Comparison of ENCODE assay signal across 8 mouse cellular contexts in genomic region chr17:83322621-83323335, GRCm38 (mm10). TPM values are rescaled to one million over a fixed set of nuclear protein-coding genes. Genes with fewer than 3 reads are reported as not detected.
DNase-seq lines count a peak whose midpoint lies in the region; ATAC-seq and TF ChIP-seq lines count a peak whose summit lies in the region.

No protein-coding gene starts in this region.

- peak; percentile 81 for DNase-seq in adrenal gland, adult 2 months
- peak; percentile 21 to 26 for DNase-seq in cerebellum, postnatal 4 days (ENCODE audit: low spot score in 2 of 2)
- peak; percentile 32 for DNase-seq in gastrocnemius, postnatal 25 days
- DNase-seq in hindbrain, postnatal 0 days (ENCODE audit: low spot score): peak; percentile 45
- DNase-seq in left cerebral cortex, postnatal 25 days (ENCODE audit: low spot score in 2 of 2): peak; percentile 6 to 47
- peak; percentile 9 to 12 for DNase-seq in right cerebral cortex, postnatal 36 days (ENCODE audit: low spot score in 2 of 2)
- DNase-seq in spleen, adult 12 weeks (ENCODE audit: low spot score): no peak

- intact Hi-C loops in left cerebral cortex, postnatal 25 days (cut with DNase I): no loop called here

- H3K4me3 ChIP-seq in hindbrain, postnatal 0 days (ENCODE audit: low read length): peak overlapping the region; percentile 27

- peak overlapping the region; percentile 45; the same call in 1 of the 2 replicates for H3K27ac ChIP-seq in hindbrain, postnatal 0 days

- H3K27me3 ChIP-seq in hindbrain, postnatal 0 days (ENCODE audit: insufficient read depth, low read length): no peaks in the 10 kb centered on the region

- no peaks in the 10 kb centered on the region for H3K9me3 ChIP-seq in hindbrain, postnatal 0 days (ENCODE audit: low read length)

- 7% methylated on average over 25 of the region's 25 CpGs for WGBS in hindbrain, postnatal 0 days

- peak; percentile 63 for ATAC-seq in hindbrain, postnatal 0 days
- ATAC-seq in megakaryocyte progenitor cell, adult 5-6 weeks (replicated peaks; ENCODE audit: poor library complexity): 0 out of 2 replicates have a peak, but pooled peaks have one; percentile 6

- H3K9ac ChIP-seq in hindbrain, postnatal 0 days (replicated peaks; ENCODE audit: low read length): peak overlapping the region; percentile 28

- peak overlapping the region; percentile 56 for H3K4me2 ChIP-seq in hindbrain, postnatal 0 days (ENCODE audit: low read depth, low read length)

- H3K4me1 ChIP-seq in hindbrain, postnatal 0 days (ENCODE audit: insufficient read depth, low read length): peaks cover 9% of the 10 kb centered on the region; the same call in 1 of the 2 replicates

- H3K36me3 ChIP-seq in hindbrain, postnatal 0 days (ENCODE audit: insufficient read depth, low read length): no peaks in the 10 kb centered on the region

- no peak for TF ChIP-seq CTCF in hindbrain, postnatal 0 days (IDR thresholded peaks at IDR 0.05; ENCODE audit: low read depth)

RNA-seq across cellular contexts. Expression of gene Eml4, which starts 28.0 kb away (rescaled TPM):
- 10 to 100 TPM; 16.3 to 18.7 TPM for total RNA-seq in adrenal gland, adult 2 months (2021)
- polyA plus RNA-seq in adrenal gland, adult 2 months (2012; rRNA removed): 3.2 and 3.8 TPM in 2 replicates
- total RNA-seq in gastrocnemius, postnatal 25 days (2021): 1 to 10 TPM; 2.0 to 2.5 TPM
- total RNA-seq in hindbrain, postnatal 0 days (2014; rRNA removed): 42.9 and 47.8 TPM in 2 replicates
- 18.7 and 20.2 TPM in 2 replicates for polyA plus RNA-seq in hindbrain, postnatal 0 days (2015; fragmentation: Nextera tagmentation; extraction: Ambion mirVana)
- 10 to 100 TPM; 24.1 to 25.1 TPM for total RNA-seq in left cerebral cortex, postnatal 25 days (2021)
- total RNA-seq in megakaryocyte progenitor cell, adult 5-6 weeks (2015): 38.0 and 41.5 TPM in 2 replicates
- 79.6 and 86.3 TPM in 2 replicates for total RNA-seq in megakaryocyte progenitor cell, adult 5-6 weeks (2017)

Comparison
In these comparisons a context has a peak if more than half of its experiments do, and no peak if none do; other contexts are left out.
1. RNA of gene Eml4, which starts 28.0 kb away (total RNA-seq): 38.0 to 86.3 TPM in megakaryocyte progenitor cell, adult 5-6 weeks, 42.9 to 47.8 TPM in hindbrain, postnatal 0 days, 24.1 to 25.1 TPM in left cerebral cortex, postnatal 25 days and 16.3 to 18.7 TPM in adrenal gland, adult 2 months; 2.0 to 2.5 TPM in gastrocnemius, postnatal 25 days; every median in the first group is over 4 times any median in the second.